Mouse (Mus musculus) intestine, embryonic 16.5 days (tissue): ENCODE results near the gene Scd1. TPM values are rescaled to one million over a fixed set of nuclear protein-coding genes. Genes with fewer than 3 reads are reported as not detected.
A peak's percentile ranks its signal among the peaks of the same experiment; 100 is the strongest.

Experiments
- ATAC-seq: fragments of 200-750 bp; cut with Nextera tagmentation; 2 replicates; pipeline ENCODE4 v1.8.0; 2017; ENCODE audit warnings: moderate TSS enrichment, moderate library complexity
- H3K27ac ChIP-seq: fragments of 300-500 bp; sonication (generic); 2 replicates; pipeline ENCODE4 v1.5.1; 2014; ENCODE audit warnings: mild to moderate bottlenecking, low read length
- H3K27me3 ChIP-seq: fragments of 300-500 bp; sonication (generic); replicated peaks from 2 replicates; pipeline ENCODE4 v1.6.1; 2014; ENCODE audit warnings: low read length, control low read depth, mixed read lengths; ENCODE audit not compliant: control insufficient read depth, insufficient read depth
- H3K36me3 ChIP-seq: fragments of 300-500 bp; sonication (generic); 2 replicates; pipeline ENCODE4 v1.6.1; 2014; ENCODE audit warnings: low read length, control low read depth; ENCODE audit not compliant: control insufficient read depth, insufficient read depth
- H3K4me1 ChIP-seq: fragments of 300-500 bp; sonication (generic); 2 replicates; pipeline ENCODE4 v1.6.1; 2014; ENCODE audit warnings: low read length, control low read depth, mixed read lengths; ENCODE audit not compliant: control insufficient read depth, insufficient read depth
- H3K4me2 ChIP-seq: fragments of 300-500 bp; sonication (generic); 2 replicates; pipeline ENCODE4 v1.6.1; 2014; ENCODE audit warnings: low read depth, low read length, control low read depth
- H3K4me3 ChIP-seq: fragments of 300-500 bp; sonication (generic); 2 replicates; pipeline ENCODE4 v1.5.1; 2014; ENCODE audit warnings: mild to moderate bottlenecking, low read length
- H3K9ac ChIP-seq: fragments of 300-500 bp; sonication (generic); 2 replicates; pipeline ENCODE4 v1.6.1; 2014; ENCODE audit warnings: low read depth, low read length
- H3K9me3 ChIP-seq: fragments of 300-500 bp; sonication (generic); 2 replicates; pipeline ENCODE4 v1.6.1; 2016; ENCODE audit warnings: low read length, control low read depth; ENCODE audit not compliant: control insufficient read depth
- WGBS: fragments of 180-500 bp; shearing (Covaris S2); extraction: QIAGEN DNeasy Blood & Tissue Kit; methylation state at CpG from one replicate; pipeline ENCODE4 v1.1.7; 2014; 5-methylcytosine and 5-hydroxymethylcytosine counted together
- polyA plus RNA-seq: library from polyadenylated mRNA; unstranded; fragments of >200 nt; fragmentation: Nextera tagmentation; extraction: Ambion mirVana; gene quantifications from 2 replicates; pipeline ENCODE4 v1.2.1, GENCODE M21; 2015

Scd1 gene
- polyA plus RNA-seq, 1 experiment from 2014 or later: 5.5 TPM

GRCm38 (mm10) chr19:44391856-44392255, 15.8 kb downstream of the Scd1 start:
- 88% methylated on average over 4 of the region's 4 CpGs for WGBS
- no peaks in the 10 kb centered on the region for H3K27me3 ChIP-seq
- peaks cover 11% of the 10 kb centered on the region for H3K4me1 ChIP-seq

DNA sequence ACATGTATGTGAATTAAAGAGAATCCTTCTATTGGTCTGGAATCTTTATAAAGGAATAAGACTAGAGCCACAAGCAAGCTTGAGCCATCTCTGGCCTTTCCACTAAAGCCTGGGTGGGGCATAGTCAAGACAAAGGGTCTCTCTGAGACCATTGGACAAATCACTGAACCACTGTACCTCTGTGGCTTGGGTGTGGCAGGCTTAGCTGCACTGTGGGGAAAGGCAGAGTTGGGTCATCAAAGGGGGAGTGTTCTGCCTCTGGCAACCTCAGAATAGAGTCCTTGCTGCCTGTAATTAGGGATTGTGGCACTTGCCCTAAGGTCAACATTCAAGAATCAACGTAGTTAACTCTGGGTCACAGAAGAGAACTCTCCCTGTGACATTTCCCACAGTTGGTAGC, 18.2 kb downstream of the Scd1 start:
- no peak overlapping the region for H3K4me2 ChIP-seq
- H3K27me3 ChIP-seq: no peaks in the 10 kb centered on the region
- no peak overlapping the region for H3K27ac ChIP-seq
- no peak overlapping the region for H3K9ac ChIP-seq
- no peaks in the 10 kb centered on the region for H3K9me3 ChIP-seq
- no peak overlapping the region for H3K4me3 ChIP-seq
- 23% methylated on average over 1 of the region's 1 CpGs for WGBS
- H3K36me3 ChIP-seq: no peaks in the 10 kb centered on the region
- peaks cover 11% of the 10 kb centered on the region for H3K4me1 ChIP-seq
- no peak for ATAC-seq

More at GRCm38 (mm10) chr19:44391856-44392255, 15.8 kb downstream of the Scd1 start:
- H3K27ac ChIP-seq: no peak overlapping the region
- no peak overlapping the region for H3K4me2 ChIP-seq
- H3K36me3 ChIP-seq: no peaks in the 10 kb centered on the region
- no peak for ATAC-seq
- H3K9me3 ChIP-seq: no peaks in the 10 kb centered on the region
- H3K4me3 ChIP-seq: no peak overlapping the region
- H3K9ac ChIP-seq: no peak overlapping the region

- H3K9me3 ChIP-seq: no peaks in the 10 kb centered on the region
- peak overlapping the region; percentile 79 for H3K4me2 ChIP-seq
- H3K36me3 ChIP-seq: no peaks in the 10 kb centered on the region
- H3K9ac ChIP-seq: peak overlapping the region; percentile 72
- H3K4me1 ChIP-seq: peaks cover 11% of the 10 kb centered on the region
- peak overlapping the region; percentile 89 for H3K27ac ChIP-seq
- peak; percentile 98 for ATAC-seq
- 2% methylated on average over 39 of the region's 41 CpGs for WGBS
- peak overlapping the region; percentile 62 for H3K4me3 ChIP-seq
- no peaks in the 10 kb centered on the region for H3K27me3 ChIP-seq
These were observed 18.9 kb downstream of the Scd1 start for GRCm38 (mm10) chr19:44388475-44389428.

DNA sequence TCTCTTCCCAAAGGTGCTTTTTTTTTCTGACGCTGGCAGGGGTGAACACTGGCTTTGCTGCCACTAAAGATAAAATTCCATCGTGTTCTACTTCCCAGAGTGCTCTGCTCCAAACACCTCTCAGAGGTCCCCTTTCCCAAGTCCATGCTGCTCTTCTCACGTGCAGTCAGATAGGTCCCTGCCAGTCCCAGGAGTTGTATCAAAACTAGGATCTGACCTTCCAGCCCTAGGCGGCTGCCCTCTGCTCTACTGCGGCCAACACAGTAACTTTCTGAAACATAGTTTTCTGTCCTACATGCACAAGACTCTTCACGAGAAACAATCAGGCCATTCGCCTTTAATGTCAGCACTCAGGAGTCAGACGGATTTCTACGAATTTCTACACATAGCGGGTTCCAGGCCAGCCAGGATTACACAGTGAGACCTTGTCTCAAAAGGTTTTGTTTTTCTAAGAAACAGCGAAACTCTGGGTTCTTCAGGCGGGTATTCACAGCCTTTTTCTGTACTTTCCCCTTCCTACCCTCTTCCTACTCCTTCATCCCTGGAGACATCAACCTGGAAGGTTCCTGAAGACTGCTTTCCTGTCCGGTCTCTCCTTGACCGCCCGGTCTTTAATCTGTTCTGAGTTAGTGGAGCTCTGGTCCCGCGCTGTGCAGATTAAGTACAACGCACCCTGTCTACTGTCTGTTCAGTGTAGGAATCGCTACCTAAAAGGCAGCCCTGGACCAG, 19.8 kb downstream of the Scd1 start:
- H3K4me3 ChIP-seq: peak overlapping the region; percentile 62
- H3K4me1 ChIP-seq: peaks cover 11% of the 10 kb centered on the region
- H3K9ac ChIP-seq: peak overlapping the region; percentile 72
- peak overlapping the region; percentile 89 for H3K27ac ChIP-seq
- no peaks in the 10 kb centered on the region for H3K36me3 ChIP-seq
- no peaks in the 10 kb centered on the region for H3K9me3 ChIP-seq
- peak overlapping the region; percentile 79 for H3K4me2 ChIP-seq
- ATAC-seq: peak; percentile 1; the same call in 1 of the 2 replicates
- 21% methylated on average over 19 of the region's 19 CpGs for WGBS
- no peaks in the 10 kb centered on the region for H3K27me3 ChIP-seq

DNA sequence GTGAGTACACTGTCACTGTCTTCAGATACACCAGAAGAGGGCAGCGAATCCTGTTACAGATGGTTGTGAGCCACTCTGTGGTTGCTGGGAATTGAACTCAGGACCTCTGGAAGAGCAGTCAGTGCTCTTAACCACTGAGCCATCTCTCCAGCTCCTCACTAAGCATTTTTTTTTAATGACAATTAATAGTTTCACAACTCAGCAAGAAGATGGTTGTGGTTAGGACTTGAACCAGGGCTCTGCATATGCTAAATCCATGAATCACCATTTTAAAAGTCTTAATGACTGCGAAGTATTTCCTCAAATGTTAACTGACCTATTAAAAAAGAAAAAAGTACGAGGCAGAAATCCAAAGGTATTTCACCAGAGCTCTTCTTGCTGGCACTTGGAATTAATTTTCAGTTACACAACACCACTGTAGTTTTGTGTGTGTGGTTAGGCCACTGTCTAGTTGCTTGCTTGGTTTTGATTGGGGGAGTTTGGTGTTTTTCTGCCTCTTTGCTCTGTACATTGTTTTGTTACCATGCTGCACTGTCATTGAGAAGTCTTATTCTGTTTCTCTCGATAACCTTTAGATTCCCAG, 20.5 kb downstream of the Scd1 start:
- H3K27ac ChIP-seq: no peak overlapping the region
- no peaks in the 10 kb centered on the region for H3K36me3 ChIP-seq
- H3K27me3 ChIP-seq: no peaks in the 10 kb centered on the region
- H3K9ac ChIP-seq: no peak overlapping the region
- no peak for ATAC-seq
- 93% methylated on average over 4 of the region's 4 CpGs for WGBS
- H3K4me1 ChIP-seq: peaks cover 11% of the 10 kb centered on the region
- H3K4me2 ChIP-seq: no peak overlapping the region
- no peaks in the 10 kb centered on the region for H3K9me3 ChIP-seq
- no peak overlapping the region for H3K4me3 ChIP-seq

DNA sequence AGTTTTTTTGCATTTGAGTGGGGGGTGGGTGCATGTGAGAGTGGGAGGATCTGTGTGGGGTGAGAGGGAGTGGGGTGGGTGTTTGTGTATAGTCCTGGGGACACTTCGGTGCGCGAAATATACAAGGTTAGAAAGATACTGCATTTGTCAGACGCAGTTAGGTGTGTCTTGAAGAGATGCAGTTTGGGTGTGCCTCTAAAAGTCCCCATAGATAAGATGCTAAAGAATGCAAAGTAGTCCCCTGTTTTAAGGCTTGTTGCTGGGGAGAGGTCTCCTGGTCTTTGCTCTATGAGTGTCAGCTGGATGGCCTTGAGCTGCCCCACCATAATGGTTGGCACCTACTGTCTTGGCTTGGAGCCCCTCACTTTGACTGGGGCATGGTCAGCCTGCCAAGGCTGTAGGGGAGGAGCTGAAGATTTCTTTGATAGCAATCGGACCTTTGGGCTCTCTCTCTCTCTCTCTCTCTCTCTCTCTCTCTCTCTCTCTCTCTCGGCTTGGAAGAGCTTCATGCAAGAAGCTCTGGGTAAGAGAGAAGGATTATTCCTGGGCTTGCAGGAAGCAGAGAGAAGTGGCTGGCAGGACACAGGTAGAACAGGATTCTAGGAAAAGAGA, 21.7 kb downstream of the Scd1 start:
- H3K4me3 ChIP-seq: no peak overlapping the region
- ATAC-seq: no peak
- no peaks in the 10 kb centered on the region for H3K27me3 ChIP-seq
- no peaks in the 10 kb centered on the region for H3K9me3 ChIP-seq
- WGBS: 77% methylated on average over 6 of the region's 6 CpGs
- H3K36me3 ChIP-seq: no peaks in the 10 kb centered on the region
- peaks cover 11% of the 10 kb centered on the region for H3K4me1 ChIP-seq
- no peak overlapping the region for H3K4me2 ChIP-seq
- H3K9ac ChIP-seq: no peak overlapping the region
- no peak overlapping the region for H3K27ac ChIP-seq

GRCm38 (mm10) chr19:44382682-44383321, 24.9 kb downstream of the Scd1 start:
- Histone ChIP-seq H3K27ac (no peak overlapping the region), H3K9me3 (no peaks in the 10 kb centered on the region), H3K9ac (no peak overlapping the region), H3K4me1 (peaks cover 4% of the 10 kb centered on the region), H3K4me2 (no peak overlapping the region), H3K4me3 (no peak overlapping the region), H3K27me3 (no peaks in the 10 kb centered on the region), H3K36me3 (no peaks in the 10 kb centered on the region)
- no peak for ATAC-seq
- WGBS: 85% methylated on average over 12 of the region's 12 CpGs

- Histone ChIP-seq H3K4me3 (no peak overlapping the region), H3K36me3 (no peaks in the 10 kb centered on the region), H3K27ac (no peak overlapping the region), H3K9me3 (no peaks in the 10 kb centered on the region), H3K9ac (no peak overlapping the region), H3K4me2 (no peak overlapping the region), H3K27me3 (no peaks in the 10 kb centered on the region), H3K4me1 (0 out of 2 replicates have a peak, but pooled peaks cover 2% of the 10 kb centered on the region)
- ATAC-seq: no peak
- WGBS: 66% methylated on average over 4 of the region's 4 CpGs
These were observed 27.6 kb downstream of the Scd1 start for GRCm38 (mm10) chr19:44380065-44380464.
